Mouse (Mus musculus) MEL (cell line): ENCODE data around the gene Cacna1f.

Source experiments
- HCFC1 ChIP-seq: IDR thresholded peaks from 2 replicates; pipeline ENCODE4 v1.6.1; 2012; ENCODE audit warnings: low read depth, mild to moderate bottlenecking, inconsistent platforms, low read length, improper control_type of control experiment, moderate library complexity
- MAX ChIP-seq: IDR thresholded peaks from 2 replicates; pipeline ENCODE4 v1.6.1; 2011; ENCODE audit warnings: low read length, improper control_type of control experiment
- POLR2A ChIP-seq, 2 experiments: IDR thresholded peaks; 2 replicates each; pipeline ENCODE4 v1.6.1; 2011 to 2012; ENCODE audit warnings: low read length in 2 of 2, mild to moderate bottlenecking in 2 of 2, control low read depth in 1 of 2, improper control_type of control experiment in 1 of 2, low read depth in 1 of 2, moderate library complexity in 1 of 2; ENCODE audit not compliant: control insufficient read depth in 1 of 2, insufficient read depth in 1 of 2, poor library complexity in 1 of 2
- ZC3H11A ChIP-seq: IDR thresholded peaks from 2 replicates; pipeline ENCODE4 v1.6.1; 2012; ENCODE audit warnings: low read depth, mild to moderate bottlenecking, inconsistent platforms, low read length, improper control_type of control experiment
- ZNF384 ChIP-seq: IDR thresholded peaks from 2 replicates; pipeline ENCODE4 v1.6.1; 2012; ENCODE audit warnings: low read depth, mild to moderate bottlenecking, inconsistent platforms, low read length, improper control_type of control experiment

DNA sequence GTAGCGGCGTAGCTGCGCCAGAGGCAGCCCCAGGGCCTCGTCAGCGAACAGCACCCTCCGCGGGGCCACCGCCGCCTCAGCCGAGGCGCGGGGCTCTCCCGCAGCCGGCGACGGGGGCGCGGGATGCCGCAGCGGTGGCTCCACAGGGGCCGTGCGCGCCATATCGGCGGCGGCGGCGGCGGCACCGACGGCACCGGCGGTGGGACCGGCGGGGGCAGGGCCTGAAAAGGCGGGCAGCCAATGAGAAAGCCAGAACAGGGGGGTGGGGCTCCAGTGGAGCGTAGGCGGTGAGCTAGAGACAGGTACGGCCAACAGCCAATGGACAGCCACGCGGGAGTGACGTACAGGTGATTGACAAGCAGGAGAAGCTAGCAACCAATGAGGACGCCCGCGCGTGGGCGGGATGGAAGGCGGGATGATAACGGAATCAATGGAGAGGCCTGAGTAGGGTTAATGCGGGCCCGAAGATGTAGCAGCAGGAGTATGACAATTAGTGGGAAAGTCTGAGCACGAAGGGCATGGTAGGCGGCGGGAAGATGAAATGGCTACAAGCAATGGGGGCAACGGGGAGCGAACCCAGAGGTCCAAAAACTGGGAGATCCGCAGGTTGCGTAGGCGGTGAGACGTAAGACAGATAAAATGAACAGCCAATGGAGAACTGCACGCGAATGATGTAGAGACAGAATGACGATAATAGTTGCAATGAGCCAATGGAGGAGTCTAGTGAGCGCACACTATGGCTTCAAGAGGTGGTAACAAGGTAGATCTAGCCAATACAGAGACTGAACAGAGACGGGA, 32.6 kb upstream of the Cacna1f start, which contains the start of gene Ppp1r3f:
- TF ChIP-seq MAX: peak; percentile 64
- TF ChIP-seq POLR2A (IDR thresholded peaks at IDR 0.05; ENCODE audit: control insufficient read depth in 1 of 2, insufficient read depth in 1 of 2, low read depth in 1 of 2, low read length in 2 of 2, poor library complexity in 1 of 2): peak in 1 of 2 experiments; percentile 67; a peak in 1 of 4 replicates
- TF ChIP-seq ZC3H11A: no peak
- peak; percentile 70 for TF ChIP-seq HCFC1
- TF ChIP-seq ZNF384: no peak
